Mouse (Mus musculus): ENCODE results near the gene Stxbp4. TPM values are rescaled to one million over a fixed set of nuclear protein-coding genes. Genes with fewer than 3 reads are reported as not detected.

Stxbp4 gene
- total RNA-seq (2021) (1 to 10 TPM; 5.0 to 5.2 TPM), polyA plus RNA-seq (2012; rRNA removed) (1.8 and 3.9 TPM in 2 replicates)
- long read RNA-seq, full-length matches to known transcripts, result 1 of 1 reads
- long read RNA-seq, partial matches to known transcripts, result 0 of 1 reads
- long read RNA-seq, other reads (novel, unspliced or antisense), result 0 of 1 reads

- TF ChIP-seq POLR2A (IDR thresholded peaks at IDR 0.05; ENCODE audit: insufficient read depth, low read depth, low read length) (peak; percentile 89), EP300 (IDR thresholded peaks at IDR 0.05; ENCODE audit: insufficient read depth, low read depth, low read length) (peak; percentile 59; the same call in 1 of the 2 replicates), CTCF (IDR thresholded peaks at IDR 0.05) (peak; percentile 77)
- intact Hi-C loops (cut with DNase I), result loop anchor here (10.0 kb wide), 1 partner anchor 633 kb away; the partner anchor contains the start of gene Pctp
- WGBS, result 1% methylated on average over 48 of the region's 48 CpGs
Observed at GRCm38 (mm10) chr11:90637440-90638311, at the start of gene Stxbp4, which contains the start of gene Cox11. Stxbp4 (minus strand) TSS chr11:90638084. Cox11 (plus strand) TSS chr11:90638173.

GRCm38 (mm10) chr11:90687040-90687439 lies 49.2 kb upstream of the Stxbp4 start:
- H3K27ac ChIP-seq, result peak overlapping the region; percentile 23
- H3K36me3 ChIP-seq (ENCODE audit: control insufficient read depth, insufficient read depth, low read length), result no peaks in the 10 kb centered on the region
- peak overlapping the region; percentile 47 for H3K9ac ChIP-seq (ENCODE audit: low read depth, low read length)
- DNase-seq, result no peak
- H3K4me3 ChIP-seq, result peak overlapping the region; percentile 60
- intact Hi-C loops (cut with DNase I), result no loop called here
- TF ChIP-seq EP300 (IDR thresholded peaks at IDR 0.05; ENCODE audit: insufficient read depth, low read depth, low read length) (no peak), CTCF (IDR thresholded peaks at IDR 0.05) (no peak), POLR2A (IDR thresholded peaks at IDR 0.05; ENCODE audit: insufficient read depth, low read depth, low read length) (no peak)
- H3K27me3 ChIP-seq (ENCODE audit: control insufficient read depth, insufficient read depth, low read length), result no peaks in the 10 kb centered on the region; the same call in 1 of the 2 replicates
- H3K79me2 ChIP-seq (replicated peaks; ENCODE audit: control insufficient read depth, insufficient read depth, low read length), result no peaks in the 10 kb centered on the region
- 4% methylated on average over 17 of the region's 17 CpGs for WGBS
- H3K4me1 ChIP-seq (ENCODE audit: control insufficient read depth, insufficient read depth, low read length), result peaks cover 3% of the 10 kb centered on the region; the same call in 1 of the 2 replicates

More at GRCm38 (mm10) chr11:90637440-90638311, at the start of gene Stxbp4, which contains the start of gene Cox11:
- Histone ChIP-seq H3K36me3 (ENCODE audit: control insufficient read depth, insufficient read depth, low read length) (peaks cover 5% of the 10 kb centered on the region), H3K27ac (peak within 1 kb of the TSS; percentile 91), H3K27me3 (ENCODE audit: control insufficient read depth, insufficient read depth, low read length) (no peaks in the 10 kb centered on the region), H3K9ac (ENCODE audit: low read depth, low read length) (peak within 1 kb of the TSS; percentile 98), H3K79me2 (replicated peaks; ENCODE audit: control insufficient read depth, insufficient read depth, low read length) (peaks cover 5% of the 10 kb centered on the region; the same call in 1 of the 2 replicates), H3K4me1 (ENCODE audit: control insufficient read depth, insufficient read depth, low read length) (peaks cover 2% of the 10 kb centered on the region; the same call in 1 of the 2 replicates), H3K4me3 (peak within 1 kb of the TSS; percentile 77)
- DNase-seq, result peak; percentile 95

GRCm38 (mm10) chr11:90686287-90687025 lies 48.6 kb upstream of the Stxbp4 start:
- no peaks in the 10 kb centered on the region; the same call in 1 of the 2 replicates for H3K27me3 ChIP-seq (ENCODE audit: control insufficient read depth, insufficient read depth, low read length)
- TF ChIP-seq CTCF (IDR thresholded peaks at IDR 0.05) (no peak), EP300 (IDR thresholded peaks at IDR 0.05; ENCODE audit: insufficient read depth, low read depth, low read length) (no peak)
- H3K79me2 ChIP-seq (replicated peaks; ENCODE audit: control insufficient read depth, insufficient read depth, low read length), result no peaks in the 10 kb centered on the region
- H3K36me3 ChIP-seq (ENCODE audit: control insufficient read depth, insufficient read depth, low read length), result no peaks in the 10 kb centered on the region
- WGBS, result 79% methylated on average over 13 of the region's 13 CpGs
- no peak overlapping the region for H3K27ac ChIP-seq
- no peak overlapping the region for H3K9ac ChIP-seq (ENCODE audit: low read depth, low read length)
- no peak for DNase-seq
- peak overlapping the region; percentile 60 for H3K4me3 ChIP-seq
- peaks cover 3% of the 10 kb centered on the region; the same call in 1 of the 2 replicates for H3K4me1 ChIP-seq (ENCODE audit: control insufficient read depth, insufficient read depth, low read length)
- intact Hi-C loops (cut with DNase I), result no loop called here

- peaks cover 3% of the 10 kb centered on the region; the same call in 1 of the 2 replicates for H3K4me1 ChIP-seq (ENCODE audit: control insufficient read depth, insufficient read depth, low read length)
- H3K9ac ChIP-seq (ENCODE audit: low read depth, low read length), result no peak overlapping the region
- H3K27me3 ChIP-seq (ENCODE audit: control insufficient read depth, insufficient read depth, low read length), result no peaks in the 10 kb centered on the region; the same call in 1 of the 2 replicates
- H3K27ac ChIP-seq, result no peak overlapping the region
- no peaks in the 10 kb centered on the region for H3K36me3 ChIP-seq (ENCODE audit: control insufficient read depth, insufficient read depth, low read length)
- no peak for TF ChIP-seq POLR2A (IDR thresholded peaks at IDR 0.05; ENCODE audit: insufficient read depth, low read depth, low read length)
- no peak for TF ChIP-seq EP300 (IDR thresholded peaks at IDR 0.05; ENCODE audit: insufficient read depth, low read depth, low read length)
- no peak for TF ChIP-seq CTCF (IDR thresholded peaks at IDR 0.05)
- intact Hi-C loops (cut with DNase I), result no loop called here
- no peaks in the 10 kb centered on the region for H3K79me2 ChIP-seq (replicated peaks; ENCODE audit: control insufficient read depth, insufficient read depth, low read length)
- no peak for DNase-seq
- H3K4me3 ChIP-seq, result no peak overlapping the region
- 75% methylated on average over 6 of the region's 6 CpGs for WGBS
Observed at GRCm38 (mm10) chr11:90685196-90685595, 47.3 kb upstream of the Stxbp4 start.

- 51% methylated on average over 6 of the region's 6 CpGs for WGBS
Observed at GRCm38 (mm10) chr11:90684765-90685164, 46.9 kb upstream of the Stxbp4 start.

More at GRCm38 (mm10) chr11:90684765-90685164, 46.9 kb upstream of the Stxbp4 start:
- Histone ChIP-seq H3K27ac (no peak overlapping the region), H3K27me3 (ENCODE audit: control insufficient read depth, insufficient read depth, low read length) (no peaks in the 10 kb centered on the region; the same call in 1 of the 2 replicates), H3K79me2 (replicated peaks; ENCODE audit: control insufficient read depth, insufficient read depth, low read length) (no peaks in the 10 kb centered on the region), H3K4me1 (ENCODE audit: control insufficient read depth, insufficient read depth, low read length) (peaks cover 3% of the 10 kb centered on the region; the same call in 1 of the 2 replicates), H3K4me3 (no peak overlapping the region), H3K9ac (ENCODE audit: low read depth, low read length) (no peak overlapping the region), H3K36me3 (ENCODE audit: control insufficient read depth, insufficient read depth, low read length) (no peaks in the 10 kb centered on the region)
- TF ChIP-seq POLR2A (IDR thresholded peaks at IDR 0.05; ENCODE audit: insufficient read depth, low read depth, low read length) (no peak), EP300 (IDR thresholded peaks at IDR 0.05; ENCODE audit: insufficient read depth, low read depth, low read length) (no peak), CTCF (IDR thresholded peaks at IDR 0.05) (no peak)
- intact Hi-C loops (cut with DNase I), result no loop called here
- DNase-seq, result no peak
